Mouse (Mus musculus): ENCODE data around the gene Mical2. TPM values are rescaled to one million over a fixed set of nuclear protein-coding genes. Genes with fewer than 3 reads are reported as not detected.

Mical2 gene
- total and polyA plus RNA-seq, 3 experiments: 44.8 to 89.1 (median 87.7) TPM

DNA sequence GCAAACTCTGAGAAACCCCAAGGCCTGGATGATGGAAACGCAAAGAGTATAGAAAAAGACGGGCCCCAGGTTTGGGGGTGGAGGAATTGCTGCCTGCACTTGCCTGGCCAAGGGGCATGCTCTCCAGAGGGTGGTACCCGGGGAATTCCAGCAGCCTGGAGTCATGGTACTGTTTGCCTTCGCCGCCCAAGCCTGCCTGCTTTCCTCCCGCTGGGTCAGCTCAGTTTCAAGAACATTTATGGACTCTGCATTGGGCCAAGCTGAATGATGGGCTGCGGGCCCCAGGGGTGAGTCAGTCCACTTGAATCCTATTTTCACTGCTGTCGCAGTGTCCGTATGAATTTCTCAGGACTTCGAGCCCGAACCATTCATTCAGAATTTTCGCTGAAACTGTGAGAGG, 802 bp upstream of the Mical2 start:
- 85% methylated on average over 12 of the region's 12 CpGs for WGBS
- H3K4me1 ChIP-seq (ENCODE audit: control insufficient read depth, insufficient read depth, low read length): peaks cover 12% of the 10 kb centered on the region
- H3K4me3 ChIP-seq: no peak overlapping the region
- H3K27ac ChIP-seq: no peak overlapping the region
- intact Hi-C loops (cut with DNase I): loop anchor here (5.0 kb wide), 1 partner anchor 72 kb away; no protein-coding TSS in a partner anchor
- DNase-seq: no peak
- no peaks in the 10 kb centered on the region for H3K79me2 ChIP-seq (replicated peaks; ENCODE audit: control insufficient read depth, insufficient read depth, low read length)
- H3K27me3 ChIP-seq (ENCODE audit: control insufficient read depth, insufficient read depth, low read length): no peaks in the 10 kb centered on the region
- TF ChIP-seq CTCF (IDR thresholded peaks at IDR 0.05): no peak
- TF ChIP-seq POLR2A (IDR thresholded peaks at IDR 0.05; ENCODE audit: insufficient read depth, low read depth, low read length): no peak
- TF ChIP-seq EP300 (IDR thresholded peaks at IDR 0.05; ENCODE audit: insufficient read depth, low read depth, low read length): no peak
- H3K9ac ChIP-seq (ENCODE audit: low read depth, low read length): no peak overlapping the region
- no peaks in the 10 kb centered on the region for H3K36me3 ChIP-seq (ENCODE audit: control insufficient read depth, insufficient read depth, low read length)

DNA sequence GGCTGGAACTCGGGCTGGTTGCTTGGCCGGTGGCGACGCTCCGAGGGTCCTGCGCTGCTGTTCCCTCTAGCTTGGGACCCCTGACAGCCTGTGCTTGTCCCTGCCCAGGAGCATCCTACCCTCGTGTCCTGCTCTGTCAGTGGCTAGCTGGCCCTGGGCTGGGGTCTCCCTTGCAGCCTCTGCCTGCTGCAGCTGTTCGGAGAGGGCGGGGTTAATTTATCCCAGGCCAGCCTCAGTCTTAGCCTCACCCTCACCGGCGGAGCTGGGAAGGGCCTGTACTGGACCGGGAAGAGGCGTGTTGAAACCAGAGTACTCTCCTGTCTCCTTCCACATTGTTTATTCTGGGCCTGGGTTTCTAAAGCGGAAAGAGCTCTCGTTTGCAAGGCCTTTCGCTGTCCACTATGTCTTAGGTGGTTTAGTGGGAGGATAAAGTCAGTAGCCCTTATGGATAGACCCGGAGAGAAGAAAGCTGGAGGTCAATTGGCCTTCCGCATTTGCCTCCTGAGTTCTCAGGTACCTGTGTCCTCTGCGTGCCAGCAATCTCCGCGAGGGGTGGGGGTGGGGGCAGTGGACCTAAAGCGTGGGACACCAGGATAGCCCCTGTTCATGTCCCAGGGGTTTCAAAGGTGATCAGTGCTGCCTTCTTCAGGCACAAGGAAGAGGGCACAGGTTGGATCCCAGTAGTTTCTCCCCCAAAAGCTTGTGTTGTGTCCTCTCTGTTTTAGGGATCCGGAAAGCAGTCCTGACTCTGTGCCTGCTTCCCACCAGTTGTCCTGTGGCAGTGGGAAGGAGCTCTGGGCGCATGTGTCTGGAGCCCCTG, 1.0 kb downstream of the Mical2 start:
- Histone ChIP-seq H3K27me3 (ENCODE audit: control insufficient read depth, insufficient read depth, low read length) (no peaks in the 10 kb centered on the region), H3K27ac (peak overlapping the region; percentile 83), H3K9ac (ENCODE audit: low read depth, low read length) (peak overlapping the region; percentile 85), H3K79me2 (replicated peaks; ENCODE audit: control insufficient read depth, insufficient read depth, low read length) (no peaks in the 10 kb centered on the region), H3K4me1 (ENCODE audit: control insufficient read depth, insufficient read depth, low read length) (peaks cover 14% of the 10 kb centered on the region), H3K36me3 (ENCODE audit: control insufficient read depth, insufficient read depth, low read length) (no peaks in the 10 kb centered on the region), H3K4me3 (peak overlapping the region; percentile 91)
- WGBS: 3% methylated on average over 24 of the region's 24 CpGs
- peak; percentile 70 to 71 for DNase-seq
- intact Hi-C loops (cut with DNase I): loop anchor here (2.0 to 5.0 kb wide), 2 partner anchors 44 to 71 kb away; no protein-coding TSS in a partner anchor
- no peak for TF ChIP-seq CTCF (IDR thresholded peaks at IDR 0.05)
- 0 out of 2 replicates have a peak, but pooled peaks have one; percentile 2 for TF ChIP-seq POLR2A (IDR thresholded peaks at IDR 0.05; ENCODE audit: insufficient read depth, low read depth, low read length)
- TF ChIP-seq EP300 (IDR thresholded peaks at IDR 0.05; ENCODE audit: insufficient read depth, low read depth, low read length): no peak

DNA sequence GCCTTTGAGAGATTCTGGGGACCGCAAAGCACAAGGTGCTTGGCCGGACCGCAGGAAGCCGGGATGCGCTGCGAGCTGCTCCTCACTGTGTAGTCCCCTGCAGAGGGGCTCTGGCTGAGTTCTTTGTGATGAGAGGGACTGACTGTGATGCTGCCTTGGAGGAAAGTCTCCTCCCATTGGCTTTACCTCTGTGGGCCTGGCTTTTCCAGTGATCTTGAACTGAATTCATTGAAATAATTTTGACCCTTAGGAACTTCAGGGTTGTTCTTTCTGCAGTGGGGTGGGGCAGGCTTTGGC, 1.6 kb downstream of the Mical2 start:
- TF ChIP-seq POLR2A (IDR thresholded peaks at IDR 0.05; ENCODE audit: insufficient read depth, low read depth, low read length): no peak
- no peak for TF ChIP-seq EP300 (IDR thresholded peaks at IDR 0.05; ENCODE audit: insufficient read depth, low read depth, low read length)
- no peak for TF ChIP-seq CTCF (IDR thresholded peaks at IDR 0.05)
- no peak for DNase-seq
- Histone ChIP-seq H3K27me3 (ENCODE audit: control insufficient read depth, insufficient read depth, low read length) (no peaks in the 10 kb centered on the region), H3K27ac (peak overlapping the region; percentile 83), H3K4me1 (ENCODE audit: control insufficient read depth, insufficient read depth, low read length) (peaks cover 17% of the 10 kb centered on the region), H3K79me2 (replicated peaks; ENCODE audit: control insufficient read depth, insufficient read depth, low read length) (peaks cover 2% of the 10 kb centered on the region; the same call in 1 of the 2 replicates), H3K36me3 (ENCODE audit: control insufficient read depth, insufficient read depth, low read length) (no peaks in the 10 kb centered on the region), H3K4me3 (peak overlapping the region; percentile 91), H3K9ac (ENCODE audit: low read depth, low read length) (peak overlapping the region; percentile 85)
- intact Hi-C loops (cut with DNase I): loop anchor here (2.0 to 5.0 kb wide), 2 partner anchors 44 to 70 kb away; no protein-coding TSS in a partner anchor
- WGBS: 35% methylated on average over 6 of the region's 6 CpGs

DNA sequence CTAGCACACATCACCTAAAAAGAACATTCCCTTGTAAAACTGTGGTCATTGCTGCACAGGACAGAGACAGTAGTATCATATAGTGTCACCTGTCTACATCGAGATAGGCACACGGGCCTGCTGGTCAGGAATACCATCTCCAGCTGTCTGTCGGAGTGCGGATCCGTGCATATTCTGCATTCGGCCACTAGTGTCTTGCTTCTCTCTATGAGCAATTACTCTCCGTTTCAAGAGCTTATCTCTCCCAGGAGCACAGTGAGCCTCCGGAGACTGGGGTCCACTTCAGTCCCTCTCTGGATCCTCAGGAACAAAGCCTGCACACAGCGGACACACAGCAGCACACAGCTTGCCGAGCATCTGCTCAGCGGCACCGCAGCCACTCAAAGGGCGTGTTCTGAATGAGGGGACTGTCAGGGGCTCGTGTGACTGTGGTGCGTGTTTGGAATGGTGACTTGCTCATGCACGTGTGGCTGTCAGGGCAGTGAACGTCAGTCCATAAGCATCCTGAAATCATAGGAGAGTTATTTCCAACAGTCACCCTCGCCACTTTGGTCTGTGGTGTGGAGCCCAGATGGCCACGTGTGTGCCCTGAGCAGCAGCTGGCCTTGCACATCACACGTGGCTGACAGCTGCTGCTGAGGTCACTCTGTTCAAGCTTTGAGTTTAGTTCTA, 3.3 kb downstream of the Mical2 start:
- 37% methylated on average over 20 of the region's 20 CpGs for WGBS
- no peak overlapping the region for H3K4me3 ChIP-seq
- no peak for TF ChIP-seq POLR2A (IDR thresholded peaks at IDR 0.05; ENCODE audit: insufficient read depth, low read depth, low read length)
- TF ChIP-seq CTCF (IDR thresholded peaks at IDR 0.05): no peak
- peak; percentile 82; the same call in 1 of the 2 replicates for TF ChIP-seq EP300 (IDR thresholded peaks at IDR 0.05; ENCODE audit: insufficient read depth, low read depth, low read length)
- intact Hi-C loops (cut with DNase I): loop anchor here (5.0 kb wide), 1 partner anchor 68 kb away; no protein-coding TSS in a partner anchor
- H3K4me1 ChIP-seq (ENCODE audit: control insufficient read depth, insufficient read depth, low read length): peaks cover 23% of the 10 kb centered on the region
- peak overlapping the region; percentile 13; the same call in 1 of the 2 replicates for H3K9ac ChIP-seq (ENCODE audit: low read depth, low read length)
- H3K27ac ChIP-seq: peak overlapping the region; percentile 73
- peaks cover 11% of the 10 kb centered on the region for H3K36me3 ChIP-seq (ENCODE audit: control insufficient read depth, insufficient read depth, low read length)
- H3K27me3 ChIP-seq (ENCODE audit: control insufficient read depth, insufficient read depth, low read length): no peaks in the 10 kb centered on the region
- peak; percentile 62 to 74 for DNase-seq
- H3K79me2 ChIP-seq (replicated peaks; ENCODE audit: control insufficient read depth, insufficient read depth, low read length): peaks cover 3% of the 10 kb centered on the region; the same call in 1 of the 2 replicates

DNA sequence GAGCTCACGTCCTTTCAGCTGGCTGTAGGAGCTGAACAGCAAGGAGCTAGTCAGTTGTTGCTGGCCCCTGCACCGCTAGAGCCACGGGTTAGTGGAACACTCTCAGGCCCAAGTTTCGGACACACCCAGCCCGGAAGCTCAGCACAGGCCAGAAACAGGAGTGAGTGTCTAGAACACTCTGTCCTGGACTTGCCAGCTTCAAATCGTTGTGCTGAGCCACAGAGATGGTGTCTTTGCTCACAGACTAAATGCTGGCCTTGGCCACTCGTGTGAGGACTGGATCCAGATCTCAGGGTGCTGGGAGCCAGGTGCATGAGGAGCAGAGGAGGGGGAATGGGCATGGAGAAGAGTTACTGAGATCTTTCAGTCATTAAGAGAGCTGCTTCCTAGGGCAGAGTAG, 6.1 kb downstream of the Mical2 start:
- H3K27ac ChIP-seq: peak overlapping the region; percentile 56
- no peak overlapping the region for H3K4me3 ChIP-seq
- intact Hi-C loops (cut with DNase I): no loop called here
- 29% methylated on average over 7 of the region's 7 CpGs for WGBS
- H3K27me3 ChIP-seq (ENCODE audit: control insufficient read depth, insufficient read depth, low read length): no peaks in the 10 kb centered on the region
- H3K4me1 ChIP-seq (ENCODE audit: control insufficient read depth, insufficient read depth, low read length): peaks cover 29% of the 10 kb centered on the region
- H3K9ac ChIP-seq (ENCODE audit: low read depth, low read length): no peak overlapping the region; the same call in 1 of the 2 replicates
- peaks cover 16% of the 10 kb centered on the region for H3K36me3 ChIP-seq (ENCODE audit: control insufficient read depth, insufficient read depth, low read length)
- peak; percentile 61 to 78 for DNase-seq
- TF ChIP-seq CTCF (IDR thresholded peaks at IDR 0.05) (no peak), EP300 (IDR thresholded peaks at IDR 0.05; ENCODE audit: insufficient read depth, low read depth, low read length) (peak; percentile 77), POLR2A (IDR thresholded peaks at IDR 0.05; ENCODE audit: insufficient read depth, low read depth, low read length) (no peak)
- peaks cover 5% of the 10 kb centered on the region; the same call in 1 of the 2 replicates for H3K79me2 ChIP-seq (replicated peaks; ENCODE audit: control insufficient read depth, insufficient read depth, low read length)
